Mouse (Mus musculus) olfactory bulb, adult 2 months (tissue): ENCODE results near the gene Eml2. TPM values are rescaled to one million over a fixed set of nuclear protein-coding genes. Genes with fewer than 3 reads are reported as not detected.

Experiments
- H3K27ac ChIP-seq: fragments of 200-500 bp; 2 replicates; pipeline ENCODE4 v1.5.1; 2012; ENCODE audit warnings: low read depth, low read length; ENCODE audit not compliant: insufficient read depth
- H3K4me1 ChIP-seq: fragments of 200-500 bp; 2 replicates; pipeline ENCODE4 v1.6.1; 2012; ENCODE audit warnings: low read length; ENCODE audit not compliant: control insufficient read depth, insufficient read depth
- H3K4me3 ChIP-seq: fragments of 200-500 bp; 2 replicates; pipeline ENCODE4 v1.5.1; 2012; ENCODE audit warnings: mild to moderate bottlenecking, low read depth, low read length, moderate library complexity; ENCODE audit not compliant: insufficient read depth
- CTCF ChIP-seq: fragments of 200-500 bp; IDR thresholded peaks from 2 replicates; pipeline ENCODE4 v1.5.1; 2012; ENCODE audit warnings: low read depth, mild to moderate bottlenecking, low read length, moderate library complexity; ENCODE audit not compliant: insufficient read depth
- POLR2A ChIP-seq: fragments of 200-500 bp; IDR thresholded peaks from 2 replicates; pipeline ENCODE4 v1.6.1; 2012; ENCODE audit warnings: mild to moderate bottlenecking, low read depth, low read length, moderate library complexity; ENCODE audit not compliant: insufficient read depth
- WGBS: fragments of 180-500 bp; shearing (Covaris S2); methylation state at CpG from one replicate; pipeline ENCODE4 v1.1.7; 2018; 5-methylcytosine and 5-hydroxymethylcytosine counted together
- polyA plus RNA-seq: library from polyadenylated mRNA; stranded (reverse); fragments of >200 nt; gene quantifications from 2 replicates; pipeline ENCODE4 v1.2.4, GENCODE M21; 2012; ENCODE audit warnings: low replicate concordance; ENCODE audit not compliant: missing spikeins, insufficient read depth, insufficient read length

Gene Eml2
- polyA plus RNA-seq, 1 experiment = not detected

GRCm38 (mm10) chr7:19171831-19172230, 4.4 kb upstream of the Eml2 start:
- Histone ChIP-seq H3K4me3 (peak overlapping the region; percentile 33), H3K27ac (peak overlapping the region; percentile 95), H3K4me1 (peaks cover 38% of the 10 kb centered on the region)
- TF ChIP-seq CTCF (no peak), POLR2A (no peak)
- 20% methylated on average over 8 of the region's 8 CpGs for WGBS

GRCm38 (mm10) chr7:19172874-19173273, 3.3 kb upstream of the Eml2 start:
- Histone ChIP-seq H3K4me1 (peaks cover 39% of the 10 kb centered on the region), H3K4me3 (peak overlapping the region; percentile 54), H3K27ac (peak overlapping the region; percentile 95)
- 3% methylated on average over 17 of the region's 17 CpGs for WGBS
- peak; percentile 80 for TF ChIP-seq CTCF
- TF ChIP-seq POLR2A = no peak

GRCm38 (mm10) chr7:19176516-19176947, 311 bp downstream of the Eml2 start:
- peak overlapping the region; percentile 97 for H3K27ac ChIP-seq
- peak overlapping the region; percentile 84 for H3K4me3 ChIP-seq
- peaks cover 26% of the 10 kb centered on the region for H3K4me1 ChIP-seq
- 5% methylated on average over 21 of the region's 21 CpGs for WGBS
- TF ChIP-seq POLR2A = no peak; the same call in none of the 2 replicates
- TF ChIP-seq CTCF = no peak

GRCm38 (mm10) chr7:19177216-19177615, 995 bp downstream of the Eml2 start:
- 56% methylated on average over 7 of the region's 7 CpGs for WGBS
- Histone ChIP-seq H3K27ac (peak overlapping the region; percentile 97), H3K4me3 (peak overlapping the region; percentile 84), H3K4me1 (peaks cover 21% of the 10 kb centered on the region)
- TF ChIP-seq CTCF = no peak
- TF ChIP-seq POLR2A = no peak

GRCm38 (mm10) chr7:19178035-19178434, 1.8 kb downstream of the Eml2 start:
- WGBS = 3% methylated on average over 18 of the region's 18 CpGs
- Histone ChIP-seq H3K4me3 (peak overlapping the region; percentile 84), H3K27ac (peak overlapping the region; percentile 74), H3K4me1 (peaks cover 21% of the 10 kb centered on the region)
- TF ChIP-seq CTCF (no peak), POLR2A (no peak)

GRCm38 (mm10) chr7:19178443-19179092, 2.3 kb downstream of the Eml2 start:
- Histone ChIP-seq H3K4me1 (peaks cover 21% of the 10 kb centered on the region), H3K4me3 (peak overlapping the region; percentile 84), H3K27ac (peak overlapping the region; percentile 74)
- no peak for TF ChIP-seq POLR2A
- TF ChIP-seq CTCF = peak; percentile 87
- 8% methylated on average over 27 of the region's 27 CpGs for WGBS

GRCm38 (mm10) chr7:19179173-19179572, 3.0 kb downstream of the Eml2 start:
- WGBS = 2% methylated on average over 32 of the region's 32 CpGs
- peaks cover 21% of the 10 kb centered on the region for H3K4me1 ChIP-seq
- H3K27ac ChIP-seq = no peak overlapping the region
- peak; percentile 60 for TF ChIP-seq CTCF
- no peak for TF ChIP-seq POLR2A
- peak overlapping the region; percentile 19 for H3K4me3 ChIP-seq

- no peak for TF ChIP-seq POLR2A
- TF ChIP-seq CTCF = no peak
- Histone ChIP-seq H3K27ac (no peak overlapping the region), H3K4me1 (peaks cover 25% of the 10 kb centered on the region), H3K4me3 (no peak overlapping the region)
- WGBS = 52% methylated on average over 6 of the region's 6 CpGs
Observed at GRCm38 (mm10) chr7:19179936-19180335, 3.7 kb downstream of the Eml2 start.

GRCm38 (mm10) chr7:19180862-19181429, 4.7 kb downstream of the Eml2 start:
- peaks cover 23% of the 10 kb centered on the region for H3K4me1 ChIP-seq
- 16% methylated on average over 27 of the region's 27 CpGs for WGBS
- peak overlapping the region; percentile 6; the same call in 1 of the 2 replicates for H3K4me3 ChIP-seq
- TF ChIP-seq POLR2A = no peak
- no peak for TF ChIP-seq CTCF
- H3K27ac ChIP-seq = no peak overlapping the region
